Mouse (Mus musculus) embryonic stem cell, embryonic (primary cell): Measurements from ENCODE around the gene Angpt4.

Experiments
- CTCF ChIA-PET, 4 experiments: fragments of 300-600 bp in 2 of 4; fragments of 350-600 bp in 2 of 4; sonication (Branson Sonifier 250); formaldehyde crosslinking; loops; one replicate each; lab custom pipeline; 2022; ENCODE audit warnings: inconsistent platforms in 2 of 4; lab: Charles Lee
- POLR2A ChIA-PET, 4 experiments: fragments of 300-600 bp in 2 of 4; fragments of 350-600 bp in 2 of 4; sonication (Branson Sonifier 250); formaldehyde crosslinking; loops; one replicate each; lab custom pipeline; 2022; ENCODE audit warnings: antibody characterized with exemption in 4 of 4, inconsistent platforms in 1 of 4; lab: Charles Lee

The Angpt4 gene

DNA sequence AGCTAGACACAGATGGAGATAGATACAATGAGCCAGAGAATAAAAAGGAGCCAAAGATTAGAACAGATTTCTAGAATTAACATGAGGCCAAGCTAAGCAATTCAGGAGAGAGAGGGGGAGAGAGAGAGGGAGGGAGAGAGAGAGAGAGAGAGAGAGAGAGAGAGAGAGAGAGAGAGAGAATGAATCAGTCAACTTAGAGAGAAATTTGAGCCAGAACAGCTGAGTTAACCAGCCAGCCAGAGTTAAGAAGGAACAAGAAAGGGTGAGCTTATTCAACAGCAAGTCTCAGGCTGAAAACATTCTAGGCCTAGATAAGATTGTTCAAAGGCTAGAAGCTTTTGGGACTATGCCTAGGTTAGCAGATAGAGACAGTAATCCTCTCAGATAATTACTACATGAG is 71.5 kb downstream of the Angpt4 start:
- ChIA-PET POLR2A (interaction anchor here (0.6 to 1.1 kb wide), 4 partner anchors 9 to 362 kb away, joined by 3 to 5 read pairs (median 4); no protein-coding TSS in a partner anchor), CTCF (no interaction called here)

DNA sequence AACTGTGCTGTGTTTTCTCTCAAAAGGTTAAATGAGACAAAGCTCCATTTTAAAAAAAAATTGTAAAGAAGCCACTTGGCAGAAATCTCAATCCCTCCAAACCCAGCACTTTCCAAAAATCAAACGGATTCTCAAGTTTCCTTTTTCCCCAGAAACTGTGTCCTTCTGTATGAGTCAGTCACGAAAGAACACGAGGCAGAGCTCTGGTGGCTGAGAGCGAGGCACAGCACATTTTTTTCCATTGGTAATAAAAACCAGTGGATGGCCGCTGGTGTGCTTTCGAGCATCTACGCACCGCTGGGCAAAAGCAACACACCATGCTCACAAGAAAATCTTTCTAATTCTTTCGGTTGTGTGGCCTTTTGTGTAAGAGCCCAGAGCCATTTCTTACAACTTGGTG is 73.0 kb downstream of the Angpt4 start:
- POLR2A ChIA-PET, result interaction anchor here in 3 of 4 experiments (0.6 to 0.7 kb wide), 3 partner anchors 16 to 1673 kb away, joined by 3 to 11 read pairs (median 3); no protein-coding TSS in a partner anchor
- CTCF ChIA-PET, result interaction anchor here in 1 of 4 experiments (0.6 to 0.7 kb wide), 2 partner anchors 54 to 127 kb away, joined by 10 to 14 read pairs; no protein-coding TSS in a partner anchor

DNA sequence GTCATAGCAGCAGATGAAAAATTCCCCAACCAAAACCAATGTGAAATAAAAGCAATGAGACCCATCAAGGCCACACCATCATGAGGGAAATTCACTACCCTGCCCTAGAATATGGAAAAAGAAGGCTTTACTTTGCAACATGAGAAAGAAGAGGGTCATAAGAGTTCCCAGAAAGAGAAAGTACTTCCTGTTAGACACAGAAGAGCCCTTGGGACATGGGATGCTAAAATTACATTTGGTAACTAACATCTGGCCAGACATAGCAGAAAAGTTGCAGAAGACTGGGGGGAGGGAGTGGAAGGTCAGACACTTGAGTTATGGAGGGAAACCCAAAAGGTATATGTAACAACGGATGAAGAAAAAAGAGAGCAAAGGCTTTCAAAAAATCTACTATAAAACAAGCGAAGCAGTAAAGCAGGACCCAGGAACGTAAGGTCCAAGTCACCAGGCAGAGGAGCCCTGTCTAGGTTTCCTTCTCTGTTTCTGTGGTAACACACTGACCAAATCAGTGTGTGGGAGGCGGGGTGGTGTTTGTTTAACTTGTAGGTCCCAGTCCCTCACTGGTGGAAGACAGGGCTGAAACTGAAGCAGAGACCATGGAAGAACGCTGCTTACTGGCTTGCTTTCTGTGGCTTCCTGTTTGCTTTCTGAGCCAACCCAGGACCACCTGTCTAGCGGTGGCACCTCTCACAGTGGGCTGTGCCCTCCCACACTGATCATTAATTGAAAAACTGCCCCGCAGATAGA is 74.6 kb downstream of the Angpt4 start:
- ChIA-PET POLR2A (no interaction called here), CTCF (no interaction called here)

DNA sequence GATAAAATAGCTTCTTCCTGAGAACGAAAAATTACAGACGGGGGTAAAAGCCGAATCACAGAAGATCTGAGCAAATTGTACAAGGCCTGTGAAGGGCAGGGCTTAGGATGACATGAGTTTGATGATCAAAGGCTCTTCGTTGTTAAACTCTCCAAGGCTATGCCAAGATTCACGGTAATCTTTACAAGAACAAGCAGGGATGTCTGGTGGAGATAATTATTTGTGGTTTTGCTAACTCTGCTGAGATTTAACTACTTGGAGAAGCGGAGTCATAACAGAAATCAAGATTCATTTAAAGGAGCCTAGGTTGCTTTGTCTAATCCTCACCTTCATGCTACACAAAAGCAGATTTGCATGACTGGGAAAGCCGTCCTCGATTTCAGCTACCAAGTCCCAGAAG is 75.9 kb downstream of the Angpt4 start:
- ChIA-PET POLR2A (interaction anchor here in 2 of 4 experiments (0.6 to 2.6 kb wide), 5 partner anchors 9 to 19 kb away, joined by 3 to 9 read pairs (median 4); no protein-coding TSS in a partner anchor), CTCF (interaction anchor here in 2 of 4 experiments (0.9 to 1.4 kb wide), 3 partner anchors 10 to 21 kb away, joined by 3 to 4 read pairs (median 3); partner anchors contain the start of gene Slc52a3 (in 1 of the 2))

DNA sequence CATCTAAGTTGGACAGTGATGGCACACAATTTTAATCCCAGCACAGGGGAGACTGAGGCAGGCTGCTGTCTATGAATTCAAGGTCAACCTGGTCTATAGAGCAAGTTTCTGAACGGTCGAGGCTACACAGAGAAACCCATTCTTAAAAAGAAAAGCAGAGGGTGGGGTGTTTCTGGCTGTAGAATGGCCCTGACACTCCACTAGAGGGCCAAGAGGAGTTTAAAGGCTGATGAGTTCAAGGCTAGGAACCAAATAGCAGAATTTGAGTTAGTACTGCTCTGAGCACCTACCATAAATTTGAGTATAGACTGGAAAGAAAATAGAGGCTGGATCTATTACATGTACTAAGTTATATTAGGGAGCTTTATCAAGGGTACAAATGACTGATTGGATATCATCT is 78.0 kb downstream of the Angpt4 start:
- ChIA-PET POLR2A (interaction anchor here in 2 of 4 experiments (1.2 to 2.6 kb wide), 6 partner anchors 10 to 27 kb away, joined by 3 to 9 read pairs (median 5); no protein-coding TSS in a partner anchor), CTCF (interaction anchor here (0.6 to 1.5 kb wide), 9 partner anchors 9 to 581 kb away, joined by 3 to 5 read pairs (median 3); partner anchors contain the start of gene Fam110a (in 1 of the 4))

DNA sequence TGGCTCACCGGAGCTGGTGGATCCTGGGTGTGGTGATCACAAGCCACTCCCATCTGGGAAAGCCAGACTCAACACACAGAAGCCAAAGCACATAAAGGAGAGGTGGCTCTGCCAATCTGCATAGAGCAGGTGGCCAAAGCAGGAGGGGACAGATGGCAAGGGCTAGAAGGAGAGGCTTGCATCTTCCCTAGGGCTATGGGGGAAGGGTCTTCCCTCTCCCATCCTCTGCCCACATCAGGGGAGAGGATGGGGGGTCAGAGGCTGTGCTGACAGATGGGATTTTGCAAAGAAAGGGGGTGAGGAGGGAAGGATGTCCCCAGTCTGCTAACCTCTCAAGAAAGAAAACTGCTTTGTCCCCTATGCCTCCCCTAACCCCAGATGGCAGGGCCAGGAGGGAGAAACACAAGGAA is 80.0 kb downstream of the Angpt4 start:
- POLR2A ChIA-PET, result interaction anchor here in 3 of 4 experiments (0.6 to 2.2 kb wide), 15 partner anchors 9 to 353 kb away, joined by 3 to 8 read pairs (median 3); partner anchors contain the start of gene Trib3 (in 1 of the 3)
- CTCF ChIA-PET, result interaction anchor here (0.6 to 2.0 kb wide), 8 partner anchors 12 to 402 kb away, joined by 3 to 8 read pairs (median 4); no protein-coding TSS in a partner anchor

DNA sequence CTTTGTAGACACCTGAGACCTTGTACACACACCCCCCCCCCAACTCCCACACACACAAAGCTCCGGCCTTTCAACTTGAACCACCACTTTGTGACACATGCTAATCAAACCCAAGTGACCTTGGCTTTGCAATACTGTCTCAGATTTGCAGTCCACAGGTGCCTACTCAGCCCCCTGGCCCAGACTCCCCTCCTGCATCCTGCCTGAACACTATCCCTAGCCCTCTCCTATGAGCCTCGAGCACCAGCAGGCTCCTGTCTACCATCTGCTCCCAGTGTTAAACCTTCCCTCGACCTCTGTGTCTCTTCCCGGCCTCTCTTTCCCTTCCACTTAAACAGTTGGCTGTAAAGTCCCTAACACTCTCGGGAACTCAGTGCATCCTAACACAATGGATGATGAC is 80.4 kb downstream of the Angpt4 start:
- CTCF ChIA-PET, result interaction anchor here (0.5 to 2.0 kb wide), 9 partner anchors 11 to 401 kb away, joined by 3 to 8 read pairs (median 4); no protein-coding TSS in a partner anchor

DNA sequence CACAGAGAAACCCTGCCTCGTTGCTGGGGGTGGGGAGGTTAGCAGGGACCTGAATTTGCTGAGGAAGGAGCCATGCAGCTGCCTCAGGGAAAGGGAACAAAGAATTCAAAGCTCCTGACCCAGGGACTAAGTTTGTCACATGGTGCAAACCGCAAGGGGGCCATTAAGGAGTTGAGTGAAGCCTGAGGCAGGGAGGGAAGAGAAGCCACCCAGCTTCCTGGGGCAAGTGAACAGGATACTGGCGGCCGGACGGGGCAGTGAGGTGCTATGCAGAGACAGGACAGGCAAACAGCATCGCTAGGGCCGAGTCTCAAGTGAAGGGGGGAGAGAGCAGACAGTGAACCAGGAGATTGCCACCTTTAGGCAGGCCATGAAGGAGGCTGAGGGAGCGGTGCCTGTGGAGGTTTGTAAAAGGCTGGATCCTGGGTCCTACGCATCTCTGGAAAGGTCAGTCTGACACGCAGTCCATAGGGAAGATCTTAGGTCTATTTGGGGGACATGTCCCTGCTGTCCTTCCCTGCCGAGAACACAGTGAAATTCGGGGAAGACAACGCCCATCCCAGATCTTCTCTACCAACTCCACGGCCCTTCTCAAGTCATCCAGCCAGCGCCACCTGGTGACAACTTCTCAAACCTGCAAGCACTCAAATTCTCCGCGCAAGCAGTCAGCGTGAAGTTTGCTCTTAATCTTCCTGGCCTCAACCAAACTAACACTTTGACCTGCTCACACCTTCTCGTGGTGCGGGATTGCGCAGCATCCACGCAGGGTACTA is 83.5 kb downstream of the Angpt4 start:
- POLR2A ChIA-PET, result interaction anchor here in 3 of 4 experiments (0.6 to 1.2 kb wide), 4 partner anchors 16 to 26 kb away, joined by 3 to 5 read pairs (median 4); no protein-coding TSS in a partner anchor
- CTCF ChIA-PET, result interaction anchor here (0.6 to 3.2 kb wide), 18 partner anchors 17 to 369 kb away, joined by 3 to 11 read pairs (median 5); partner anchors contain the start of gene Trib3 (in 1 of the 4)

More for the DNA sequence above, 80.4 kb downstream of the Angpt4 start:
- POLR2A ChIA-PET, result interaction anchor here in 3 of 4 experiments (0.5 to 2.1 kb wide), 13 partner anchors 11 to 1072 kb away, joined by 3 to 8 read pairs (median 3); partner anchors contain the start of gene Trib3 (in 1 of the 3)
